Mouse (Mus musculus) embryonic facial prominence, embryonic 11.5 days (tissue): ENCODE data around the gene Fundc1. TPM values are rescaled to one million over a fixed set of nuclear protein-coding genes. Genes with fewer than 3 reads are reported as not detected.
"Not testable (repeated sequence)": the region's sequence is repeated elsewhere in the genome, so short reads cannot be mapped to it uniquely, and the experiment has no call there.

ENCODE experiments used
- ATAC-seq: fragments of 200-750 bp; cut with Nextera tagmentation; replicated peaks from 2 replicates; pipeline ENCODE4 v1.8.0; 2017; ENCODE audit warnings: low read depth; ENCODE audit not compliant: insufficient number of reproducible peaks, low FRiP score, low TSS enrichment
- DNase-seq: peaks from one replicate; pipeline ENCODE4 v3.0.0-alpha.2; 2015; ENCODE audit warnings: low spot score
- H3K27ac ChIP-seq: fragments of 300-500 bp; sonication (generic); replicated peaks from 2 replicates; pipeline ENCODE4 v1.5.1; 2014; ENCODE audit warnings: mild to moderate bottlenecking, low read depth, low read length, control low read depth
- H3K27me3 ChIP-seq: fragments of 300-500 bp; sonication (generic); 2 replicates; pipeline ENCODE4 v1.6.1; 2014; ENCODE audit warnings: mild to moderate bottlenecking, low read length, moderate library complexity, mixed read lengths; ENCODE audit not compliant: control insufficient read depth, insufficient read depth
- H3K36me3 ChIP-seq: fragments of 300-500 bp; sonication (generic); replicated peaks from 2 replicates; pipeline ENCODE4 v1.6.1; 2014; ENCODE audit warnings: low read depth, mild to moderate bottlenecking, low read length, moderate library complexity, mixed read lengths; ENCODE audit not compliant: control insufficient read depth, insufficient read depth
- H3K4me1 ChIP-seq: fragments of 300-500 bp; sonication (generic); 2 replicates; pipeline ENCODE4 v1.6.1; 2014; ENCODE audit warnings: low read length, mixed read lengths; ENCODE audit not compliant: control insufficient read depth, insufficient read depth
- H3K4me2 ChIP-seq: fragments of 300-500 bp; sonication (generic); 2 replicates; pipeline ENCODE4 v1.6.1; 2014; ENCODE audit warnings: low read depth, mild to moderate bottlenecking, control low read depth, low read length, moderate library complexity
- H3K4me3 ChIP-seq: fragments of 300-500 bp; sonication (generic); 2 replicates; pipeline ENCODE4 v1.5.1; 2014; ENCODE audit warnings: low read depth, low read length, control low read depth
- H3K9ac ChIP-seq: fragments of 300-500 bp; sonication (generic); replicated peaks from 2 replicates; pipeline ENCODE4 v1.6.1; 2014; ENCODE audit warnings: mild to moderate bottlenecking, control low read depth, low read length
- H3K9me3 ChIP-seq: fragments of 300-500 bp; sonication (generic); replicated peaks from 2 replicates; pipeline ENCODE4 v1.6.1; 2016; ENCODE audit warnings: mild to moderate bottlenecking, low read length, inconsistent platforms, mixed read lengths; ENCODE audit not compliant: control insufficient read depth
- WGBS: fragments of 180-500 bp; shearing (Covaris S2); extraction: QIAGEN DNeasy Blood & Tissue Kit; methylation state at CpG from one replicate; pipeline ENCODE4 v1.1.7; 2014; 5-methylcytosine and 5-hydroxymethylcytosine counted together
- polyA plus RNA-seq: library from polyadenylated mRNA; unstranded; fragments of >200 nt; fragmentation: Nextera tagmentation; extraction: Ambion mirVana; gene quantifications from 2 replicates; pipeline ENCODE4 v1.2.1, GENCODE M21; 2014

Fundc1 gene
- polyA plus RNA-seq, 1 experiment from 2014 or later = 78.1 TPM

DNA sequence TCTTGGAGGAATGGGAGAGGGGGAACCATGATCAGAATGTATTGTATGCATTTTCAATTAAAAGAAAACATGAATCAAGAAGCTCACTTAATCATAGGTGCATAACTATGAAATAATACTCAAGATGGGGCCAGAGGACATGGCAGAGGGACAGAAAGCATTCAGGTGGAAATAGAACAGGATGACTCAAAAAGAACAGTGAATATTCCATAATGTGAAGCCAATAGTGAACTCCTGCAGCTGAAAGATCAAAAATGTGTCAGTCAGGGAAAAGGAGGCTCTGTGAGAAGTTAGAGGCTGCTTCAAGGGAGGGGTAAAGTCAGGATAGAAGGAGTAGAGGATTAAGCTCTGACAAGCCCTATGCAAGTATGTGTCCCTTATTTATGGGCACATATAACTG lies 6.4 kb downstream of the Fundc1 start:
- no peak overlapping the region for H3K27ac ChIP-seq
- no peak overlapping the region for H3K4me3 ChIP-seq

GRCm38 (mm10) chrX:17564732-17565131 lies 7.4 kb downstream of the Fundc1 start:
- H3K4me2 ChIP-seq = no peak overlapping the region
- no peak for ATAC-seq
- no peak for DNase-seq
- no peaks in the 10 kb centered on the region for H3K9me3 ChIP-seq
- no peaks in the 10 kb centered on the region for H3K36me3 ChIP-seq
- H3K9ac ChIP-seq = no peak overlapping the region
- H3K4me1 ChIP-seq = no peaks in the 10 kb centered on the region
- H3K27me3 ChIP-seq = no peaks in the 10 kb centered on the region
- no peak overlapping the region for H3K27ac ChIP-seq
- no peak overlapping the region for H3K4me3 ChIP-seq

More for the DNA sequence above, 6.4 kb downstream of the Fundc1 start:
- ATAC-seq (no peak), DNase-seq (no peak)
- H3K9me3 ChIP-seq = no peaks in the 10 kb centered on the region
- H3K27me3 ChIP-seq = no peaks in the 10 kb centered on the region
- no peaks in the 10 kb centered on the region for H3K4me1 ChIP-seq
- no peaks in the 10 kb centered on the region for H3K36me3 ChIP-seq
- H3K4me2 ChIP-seq = no peak overlapping the region
- no peak overlapping the region for H3K9ac ChIP-seq

DNA sequence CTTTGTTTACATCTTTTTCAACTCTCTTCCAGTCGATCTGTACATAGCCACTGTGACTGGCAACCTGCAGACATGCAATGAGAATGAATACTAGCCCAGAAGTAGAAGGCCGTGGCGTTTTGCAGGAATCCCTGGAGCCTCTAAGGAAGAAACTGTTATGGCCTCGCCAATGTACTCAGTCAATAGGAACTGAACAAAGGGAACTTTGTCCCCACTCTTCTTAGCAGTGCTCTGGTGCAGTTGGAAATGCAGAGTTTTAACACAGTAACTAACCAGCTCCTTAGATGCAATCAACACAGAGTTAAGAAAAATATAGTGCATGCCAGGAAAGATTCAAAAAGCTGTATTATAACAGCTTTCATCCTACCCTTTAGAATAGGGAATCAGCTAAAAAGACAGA lies 13.4 kb downstream of the Fundc1 start:
- Histone ChIP-seq H3K36me3 (no peaks in the 10 kb centered on the region), H3K4me3 (no peak overlapping the region), H3K4me2 (no peak overlapping the region), H3K27me3 (no peaks in the 10 kb centered on the region), H3K9me3 (no peaks in the 10 kb centered on the region), H3K27ac (no peak overlapping the region), H3K4me1 (no peaks in the 10 kb centered on the region), H3K9ac (no peak overlapping the region)
- ATAC-seq = no peak
- 43% methylated on average over 4 of the region's 4 CpGs for WGBS
- DNase-seq = no peak

- Histone ChIP-seq H3K4me2 (no peak overlapping the region), H3K27ac (no peak overlapping the region), H3K9ac (no peak overlapping the region), H3K36me3 (no peaks in the 10 kb centered on the region), H3K4me1 (no peaks in the 10 kb centered on the region), H3K4me3 (no peak overlapping the region), H3K27me3 (no peaks in the 10 kb centered on the region), H3K9me3 (no peaks in the 10 kb centered on the region)
- DNase-seq (no peak), ATAC-seq (no peak)
- WGBS = 73% methylated on average over 4 of the region's 4 CpGs
These were observed 17.6 kb downstream of the Fundc1 start for GRCm38 (mm10) chrX:17554488-17554887.

DNA sequence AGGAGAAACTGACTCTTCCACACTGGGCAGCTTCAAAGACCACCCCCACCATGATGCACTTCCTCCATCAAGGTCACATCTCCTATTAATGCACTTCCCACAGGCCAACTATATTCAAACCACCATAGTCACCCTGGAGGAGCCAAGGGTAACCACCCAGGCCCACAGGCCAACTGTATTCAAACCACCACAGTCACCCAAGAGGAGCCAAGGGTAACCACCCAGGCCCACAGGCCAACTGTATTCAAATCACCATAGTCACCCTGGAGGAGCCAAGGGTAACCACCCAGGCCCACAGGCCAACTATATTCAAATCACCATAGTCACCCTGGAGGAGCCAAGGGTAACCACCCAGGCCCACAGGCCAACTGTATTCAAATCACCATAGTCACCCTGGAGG lies 20.5 kb downstream of the Fundc1 start:
- not testable (repeated sequence) for ATAC-seq, H3K9ac ChIP-seq, H3K27ac ChIP-seq, DNase-seq, H3K27me3 ChIP-seq, H3K4me2 ChIP-seq, H3K9me3 ChIP-seq, H3K36me3 ChIP-seq, H3K4me3 ChIP-seq, H3K4me1 ChIP-seq

DNA sequence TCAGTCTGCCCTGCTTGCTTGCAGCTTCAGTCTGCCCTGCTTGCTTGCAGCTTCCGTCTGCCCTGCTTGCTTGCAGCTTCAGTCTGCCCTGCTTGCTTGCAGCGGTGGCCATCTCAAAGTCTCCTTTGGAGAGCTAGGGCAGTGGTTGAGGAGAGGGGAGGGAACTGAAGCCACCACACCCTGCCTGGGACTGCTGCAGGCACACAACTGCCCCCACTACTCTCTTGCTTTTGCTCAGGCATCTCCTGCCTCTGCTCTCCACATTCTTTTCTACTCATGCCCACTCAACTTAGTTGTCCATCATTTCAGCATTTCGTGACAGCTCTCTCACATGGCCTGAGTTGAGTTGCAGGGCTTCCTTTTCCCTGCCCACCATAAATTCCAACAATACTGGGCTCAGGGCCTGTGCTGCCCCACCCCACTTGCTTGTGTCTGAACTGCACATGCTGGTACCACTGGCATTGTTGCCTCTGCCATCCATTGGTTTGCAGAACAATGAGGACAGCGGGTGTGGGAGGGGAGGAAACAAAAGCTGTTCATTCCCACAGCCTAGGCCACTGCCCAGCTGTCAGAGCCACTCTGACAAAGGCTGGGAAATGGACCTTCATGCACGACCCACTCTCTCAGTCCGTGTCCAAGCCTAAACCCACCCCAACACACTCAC lies 24.9 kb downstream of the Fundc1 start:
- Histone ChIP-seq H3K27me3 (no peaks in the 10 kb centered on the region), H3K4me3 (no peak overlapping the region), H3K9me3 (no peaks in the 10 kb centered on the region), H3K9ac (no peak overlapping the region), H3K27ac (no peak overlapping the region), H3K36me3 (no peaks in the 10 kb centered on the region), H3K4me1 (no peaks in the 10 kb centered on the region), H3K4me2 (no peak overlapping the region)
- WGBS = 37% methylated on average over 6 of the region's 6 CpGs
- peak; percentile 82; the same call in 1 of the 2 replicates for ATAC-seq
- no peak for DNase-seq

DNA sequence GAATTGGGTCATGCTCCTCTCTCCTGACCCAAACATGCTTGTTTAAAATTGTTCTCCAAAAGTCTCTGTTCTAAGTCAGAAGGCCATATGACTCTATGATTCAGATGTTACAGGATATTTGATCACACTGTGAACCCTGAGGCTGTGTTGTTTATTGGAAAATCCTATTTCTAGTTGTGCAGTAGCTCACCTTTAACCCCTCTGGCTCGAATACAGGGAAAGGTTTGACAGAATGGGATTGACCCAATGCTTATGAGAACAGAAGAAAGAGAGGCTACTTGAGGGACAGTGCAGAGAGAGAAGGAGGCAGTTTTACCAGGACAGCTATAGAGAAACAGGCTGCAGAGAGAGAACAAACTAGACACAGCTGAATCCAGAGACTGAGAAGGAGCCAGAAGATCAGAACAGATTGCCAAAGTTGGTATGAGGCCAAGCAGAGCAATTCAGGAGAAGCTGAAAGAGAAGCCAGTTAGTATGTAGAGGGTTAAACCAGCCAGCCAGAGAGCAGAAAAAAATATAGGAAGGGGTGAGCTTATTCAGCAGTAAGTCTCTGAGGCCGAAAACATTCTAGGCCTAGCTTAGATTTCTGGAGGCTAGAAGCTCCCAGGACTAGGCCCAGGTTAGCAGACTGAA lies 27.1 kb downstream of the Fundc1 start:
- Histone ChIP-seq H3K36me3 (no peaks in the 10 kb centered on the region), H3K9me3 (no peaks in the 10 kb centered on the region), H3K27ac (no peak overlapping the region), H3K4me1 (no peaks in the 10 kb centered on the region), H3K4me3 (no peak overlapping the region), H3K27me3 (no peaks in the 10 kb centered on the region), H3K9ac (no peak overlapping the region), H3K4me2 (no peak overlapping the region)
- 44% methylated on average over 2 of the region's 2 CpGs for WGBS
- DNase-seq (no peak), ATAC-seq (no peak)

DNA sequence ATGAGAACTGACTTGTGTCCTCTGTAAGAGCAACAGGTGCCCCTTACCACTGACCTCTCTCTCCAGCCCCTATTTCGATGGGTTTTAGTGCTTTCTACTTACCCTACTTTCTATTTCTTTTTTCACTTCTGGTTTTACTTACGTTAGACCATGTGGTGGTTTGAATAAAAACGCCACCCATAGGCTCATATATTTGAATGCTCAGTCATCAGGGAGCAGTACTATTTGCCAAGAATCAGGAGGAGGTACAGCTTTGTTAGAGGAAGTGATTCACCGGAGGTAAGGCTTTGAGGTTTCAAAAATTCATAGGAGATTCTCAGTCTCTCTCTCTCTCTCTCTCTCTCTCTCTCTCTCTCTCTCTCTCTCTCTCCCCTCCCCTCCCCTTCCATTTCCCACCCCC lies 34.4 kb downstream of the Fundc1 start:
- no peaks in the 10 kb centered on the region for H3K36me3 ChIP-seq

More for the DNA sequence above, 34.4 kb downstream of the Fundc1 start:
- no peaks in the 10 kb centered on the region for H3K9me3 ChIP-seq
- DNase-seq (no peak), ATAC-seq (no peak)
- no peak overlapping the region for H3K9ac ChIP-seq
- no peak overlapping the region for H3K27ac ChIP-seq
- WGBS = 82% methylated on average over 4 of the region's 4 CpGs
- no peaks in the 10 kb centered on the region for H3K27me3 ChIP-seq
- H3K4me1 ChIP-seq = no peaks in the 10 kb centered on the region
- no peak overlapping the region for H3K4me3 ChIP-seq
- no peak overlapping the region for H3K4me2 ChIP-seq
